In genomic region chr14:21640806-21641435, GRCm38 (mm10) we compare ENCODE assay signal across 33 mouse cellular contexts.
DNase-seq lines count a peak whose midpoint lies in the region; ATAC-seq and TF ChIP-seq lines count a peak whose summit lies in the region.
"Had no signal": no experiment of that assay in that cellular context is flagged by ENCODE, and none has a peak within 500 bp of the region (broad histone marks: within the 10 kb centered on the region; RNA-seq: fewer than 3 reads in every experiment).

No protein-coding gene starts in this region.

- H3K9me3 ChIP-seq in lung, embryonic 16.5 days (ENCODE audit: control insufficient read depth, low read length): no peaks in the 10 kb centered on the region
- H3K9me3 ChIP-seq in embryonic facial prominence, embryonic 10.5 days: no peaks in the 10 kb centered on the region
- H3K9me3 ChIP-seq: embryonic facial prominence, embryonic 13.5 days; G1E; heart, embryonic 15.5 days; hindbrain, embryonic 12.5 days; limb, embryonic 10.5 days; limb, embryonic 15.5 days; liver, embryonic 13.5 days; midbrain, embryonic 13.5 days; neural tube, embryonic 13.5 days had no signal

- peaks cover 9% of the 10 kb centered on the region for H3K36me3 ChIP-seq in lung, embryonic 16.5 days (ENCODE audit: control insufficient read depth, insufficient read depth, low read length)
- H3K36me3 ChIP-seq in embryonic facial prominence, embryonic 10.5 days (replicated peaks): peaks cover 58% of the 10 kb centered on the region

- TF ChIP-seq POLR2A in cortical plate, adult 2 months (IDR thresholded peaks at IDR 0.05; ENCODE audit: extremely low read depth, insufficient read depth, low read length): no peak

- no peak overlapping the region for H3K4me2 ChIP-seq in lung, embryonic 16.5 days (ENCODE audit: low read depth, low read length)
- H3K4me2 ChIP-seq: embryonic facial prominence, embryonic 13.5 days; heart, embryonic 15.5 days; hindbrain, embryonic 12.5 days; limb, embryonic 15.5 days; liver, embryonic 13.5 days; midbrain, embryonic 13.5 days; neural tube, embryonic 13.5 days had no signal

- H3K27me3 ChIP-seq in lung, embryonic 16.5 days (ENCODE audit: control insufficient read depth, insufficient read depth, low read depth, low read length): no peaks in the 10 kb centered on the region
- no peaks in the 10 kb centered on the region for H3K27me3 ChIP-seq in embryonic facial prominence, embryonic 10.5 days (replicated peaks; ENCODE audit: low read depth, poor library complexity, severe bottlenecking)
- H3K27me3 ChIP-seq: embryonic facial prominence, embryonic 13.5 days; heart, embryonic 15.5 days; hindbrain, embryonic 12.5 days; limb, embryonic 15.5 days; liver, embryonic 13.5 days; midbrain, embryonic 13.5 days; neural tube, embryonic 13.5 days had no signal

- no peak for TF ChIP-seq CTCF in layer of hippocampus, adult 2 months (conservative IDR thresholded peaks at IDR 0.05)
- no peak for TF ChIP-seq CTCF in cortical plate, adult 2 months (IDR thresholded peaks at IDR 0.05; ENCODE audit: extremely low read depth, insufficient read depth, low read length)

- peak; percentile 43 to 79 for DNase-seq in frontal cortex, adult 2 months (ENCODE audit: extremely low spot score in 1 of 2, low spot score in 1 of 2)
- no peak for DNase-seq in frontal cortex, postnatal 25 days (ENCODE audit: low spot score in 2 of 2)
- no peak for DNase-seq in layer of hippocampus, adult 2 months (ENCODE audit: low spot score in 2 of 2)
- no peak for DNase-seq in layer of hippocampus, adult 8-10 months (ENCODE audit: low spot score in 2 of 2)
- DNase-seq in lung, adult 18-20 months: no peak
- no peak for DNase-seq in embryonic facial prominence, embryonic 10.5 days (ENCODE audit: low spot score)
- DNase-seq: adrenal gland, adult 8-10 months; cerebellum, adult 11 months; cerebellum, adult 9-10 months; cerebellum, postnatal 36 days; embryo, embryonic 11 days; heart, postnatal 36 days; kidney, adult 11 months; kidney, postnatal 25 days; liver, embryonic 13.5 days; lung, adult 2 months; thymus, adult 2 months; thymus, postnatal 36 days had no signal

- H3K27ac ChIP-seq in layer of hippocampus, adult 2 months: peak overlapping the region; percentile 65; the same call in 1 of the 2 replicates
- no peak overlapping the region for H3K27ac ChIP-seq in lung, embryonic 16.5 days (ENCODE audit: low read length)
- H3K27ac ChIP-seq in cortical plate, adult 2 months (ENCODE audit: insufficient read depth, low read length): 0 out of 2 replicates have a peak overlapping the region, but pooled peaks have one; percentile 55
- no peak overlapping the region for H3K27ac ChIP-seq in embryonic facial prominence, embryonic 10.5 days (replicated peaks)
- H3K27ac ChIP-seq: embryonic facial prominence, embryonic 13.5 days; heart, embryonic 15.5 days; hindbrain, embryonic 12.5 days; hindbrain, postnatal 0 days; limb, embryonic 10.5 days; limb, embryonic 15.5 days; liver, embryonic 13.5 days; macrophage; midbrain, embryonic 13.5 days; neural tube, embryonic 13.5 days; stomach, postnatal 0 days had no signal

- H3K4me3 ChIP-seq in layer of hippocampus, adult 2 months: no peak overlapping the region
- H3K4me3 ChIP-seq in lung, embryonic 16.5 days (ENCODE audit: low read length): no peak overlapping the region
- no peak overlapping the region for H3K4me3 ChIP-seq in cortical plate, adult 2 months (ENCODE audit: insufficient read depth, low read length)
- H3K4me3 ChIP-seq in embryonic facial prominence, embryonic 10.5 days: no peak overlapping the region
- H3K4me3 ChIP-seq: embryonic facial prominence, embryonic 13.5 days; erythroblast, embryonic 14.5 days; heart, embryonic 15.5 days; hindbrain, embryonic 12.5 days; limb, embryonic 10.5 days; limb, embryonic 15.5 days; liver, embryonic 13.5 days; midbrain, embryonic 13.5 days; neural tube, embryonic 13.5 days had no signal

- 57% methylated on average over 4 of the region's 4 CpGs for WGBS in lung, embryonic 16.5 days
- WGBS in embryonic facial prominence, embryonic 10.5 days: 86% methylated on average over 4 of the region's 4 CpGs

- ATAC-seq in lung, embryonic 16.5 days (ENCODE audit: low read depth): 0 out of 2 replicates have a peak, but pooled peaks have one; percentile 20
- ATAC-seq: forebrain, embryonic 16.5 days; hindbrain, postnatal 0 days; midbrain, embryonic 13.5 days had no signal

- H3K9ac ChIP-seq in lung, embryonic 16.5 days (ENCODE audit: low read length): no peak overlapping the region
- H3K9ac ChIP-seq: embryonic facial prominence, embryonic 13.5 days; heart, embryonic 15.5 days; hindbrain, embryonic 12.5 days; limb, embryonic 15.5 days; liver, embryonic 13.5 days; midbrain, embryonic 13.5 days; neural tube, embryonic 13.5 days had no signal

- no peaks in the 10 kb centered on the region for H3K4me1 ChIP-seq in lung, embryonic 16.5 days (replicated peaks; ENCODE audit: control insufficient read depth, insufficient read depth, low read length)
- H3K4me1 ChIP-seq in cortical plate, adult 2 months (ENCODE audit: control insufficient read depth, insufficient read depth, low read length): peaks cover 10% of the 10 kb centered on the region
- peaks cover 5% of the 10 kb centered on the region; the same call in 1 of the 2 replicates for H3K4me1 ChIP-seq in embryonic facial prominence, embryonic 10.5 days
- H3K4me1 ChIP-seq: embryonic facial prominence, embryonic 13.5 days; heart, embryonic 15.5 days; hindbrain, embryonic 12.5 days; limb, embryonic 15.5 days; liver, embryonic 13.5 days; neural tube, embryonic 13.5 days had no signal

Comparison
In these comparisons a context has a peak if more than half of its experiments do, and no peak if none do; other contexts are left out.
1. DNase-seq: peak in frontal cortex, adult 2 months (2 of 2); none in frontal cortex, postnatal 25 days (0 of 2), layer of hippocampus, adult 2 months (0 of 2), layer of hippocampus, adult 8-10 months (0 of 2), lung, adult 18-20 months (0 of 2) and embryonic facial prominence, embryonic 10.5 days (single experiment).
2. H3K27ac ChIP-seq: peak in layer of hippocampus, adult 2 months (single experiment) and cortical plate, adult 2 months (single experiment); none in lung, embryonic 16.5 days (single experiment) and embryonic facial prominence, embryonic 10.5 days (single experiment).